In genomic region chr11:52098398-52098946, GRCm38 (mm10) we compare ENCODE assay signal across 8 mouse cellular contexts. TPM values are rescaled to one million over a fixed set of nuclear protein-coding genes. Genes with fewer than 3 reads are reported as not detected.
DNase-seq lines count a peak whose midpoint lies in the region; ATAC-seq and TF ChIP-seq lines count a peak whose summit lies in the region.

TSS of gene Ppp2ca (plus strand) at chr11:52098681.

- TF ChIP-seq EP300 in heart, adult 2 months (IDR thresholded peaks at IDR 0.05; ENCODE audit: insufficient read depth, low read depth, low read length): peak; percentile 82; the same call in 1 of the 2 replicates

- H3K9me3 ChIP-seq in embryonic facial prominence, embryonic 14.5 days (ENCODE audit: control insufficient read depth, low read length): no peaks in the 10 kb centered on the region
- H3K9me3 ChIP-seq in limb, embryonic 13.5 days: no peaks in the 10 kb centered on the region
- H3K9me3 ChIP-seq in midbrain, embryonic 16.5 days (replicated peaks; ENCODE audit: control insufficient read depth, low read length, poor library complexity, severe bottlenecking): no peaks in the 10 kb centered on the region

- TF ChIP-seq POLR2A in heart, adult 2 months (IDR thresholded peaks at IDR 0.05; ENCODE audit: insufficient read depth, low read depth, low read length): peak; percentile 87

- H3K4me1 ChIP-seq in embryonic facial prominence, embryonic 14.5 days (ENCODE audit: control insufficient read depth, insufficient read depth, low read length): peaks cover 24% of the 10 kb centered on the region
- peaks cover 20% of the 10 kb centered on the region for H3K4me1 ChIP-seq in heart, adult 2 months (ENCODE audit: control insufficient read depth, insufficient read depth, low read length)
- H3K4me1 ChIP-seq in limb, embryonic 13.5 days: peaks cover 29% of the 10 kb centered on the region
- H3K4me1 ChIP-seq in midbrain, embryonic 16.5 days (ENCODE audit: control insufficient read depth, insufficient read depth, low read length): peaks cover 31% of the 10 kb centered on the region

- H3K4me3 ChIP-seq in embryonic facial prominence, embryonic 14.5 days (ENCODE audit: low read depth, low read length): peak within 1 kb of the TSS; percentile 97
- peak within 1 kb of the TSS; percentile 96 for H3K4me3 ChIP-seq in heart, adult 2 months
- H3K4me3 ChIP-seq in limb, embryonic 13.5 days: peak within 1 kb of the TSS; percentile 73
- peak within 1 kb of the TSS; percentile 98 for H3K4me3 ChIP-seq in midbrain, embryonic 16.5 days (ENCODE audit: low read depth, low read length)

- H3K9ac ChIP-seq in embryonic facial prominence, embryonic 14.5 days (ENCODE audit: low read depth, low read length): peak within 1 kb of the TSS; percentile 100
- H3K9ac ChIP-seq in heart, adult 2 months (ENCODE audit: low read depth, low read length): peak within 1 kb of the TSS; percentile 93
- peak within 1 kb of the TSS; percentile 99 for H3K9ac ChIP-seq in limb, embryonic 13.5 days
- peak within 1 kb of the TSS; percentile 99 for H3K9ac ChIP-seq in midbrain, embryonic 16.5 days (ENCODE audit: low read depth, low read length)

- TF ChIP-seq CTCF in heart, adult 2 months (IDR thresholded peaks at IDR 0.05): no peak

- peak within 1 kb of the TSS; percentile 83 for H3K4me2 ChIP-seq in embryonic facial prominence, embryonic 14.5 days (ENCODE audit: low read depth, low read length)
- peak within 1 kb of the TSS; percentile 88 for H3K4me2 ChIP-seq in limb, embryonic 13.5 days (replicated peaks)
- peak within 1 kb of the TSS; percentile 95 for H3K4me2 ChIP-seq in midbrain, embryonic 16.5 days (ENCODE audit: low read length)

- intact Hi-C loops in heart, adult 2 months (cut with DNase I): loop anchor here (2.0 kb wide), 1 partner anchor 98 kb away; the partner anchor contains the start of gene Ube2b

- under 1% methylated on average over 19 of the region's 53 CpGs for WGBS in embryonic facial prominence, embryonic 14.5 days
- under 1% methylated on average over 53 of the region's 53 CpGs for whole genome bisulfite sequencing in heart, adult 2 months
- under 1% methylated on average over 43 of the region's 53 CpGs for WGBS in limb, embryonic 13.5 days
- under 1% methylated on average over 51 of the region's 53 CpGs for WGBS in midbrain, embryonic 16.5 days

- H3K27ac ChIP-seq in embryonic facial prominence, embryonic 14.5 days (replicated peaks; ENCODE audit: low read depth, low read length): peak within 1 kb of the TSS; percentile 100
- peak within 1 kb of the TSS; percentile 98 for H3K27ac ChIP-seq in heart, adult 2 months
- H3K27ac ChIP-seq in limb, embryonic 13.5 days: peak within 1 kb of the TSS; percentile 98
- peak within 1 kb of the TSS; percentile 99 for H3K27ac ChIP-seq in midbrain, embryonic 16.5 days (ENCODE audit: low read length)

- DNase-seq in 3T3-L1 (ENCODE audit: low read depth, low spot score): peak; percentile 98
- DNase-seq in adrenal gland, postnatal 4 days (ENCODE audit: low spot score in 2 of 2): peak; percentile 92 to 96
- DNase-seq in embryonic facial prominence, embryonic 14.5 days (ENCODE audit: low spot score): peak; percentile 100
- peak; percentile 97 to 99 for DNase-seq in heart, adult 2 months
- DNase-seq in kidney, adult 8-10 months: peak; percentile 98 to 99
- DNase-seq in spleen, postnatal 10 days (ENCODE audit: low spot score in 2 of 2): peak; percentile 95 to 98

- no peaks in the 10 kb centered on the region for H3K27me3 ChIP-seq in embryonic facial prominence, embryonic 14.5 days (replicated peaks; ENCODE audit: control insufficient read depth, insufficient read depth, low read length)
- H3K27me3 ChIP-seq in heart, adult 2 months (ENCODE audit: control insufficient read depth, insufficient read depth, low read length): no peaks in the 10 kb centered on the region
- H3K27me3 ChIP-seq in limb, embryonic 13.5 days: no peaks in the 10 kb centered on the region
- no peaks in the 10 kb centered on the region for H3K27me3 ChIP-seq in midbrain, embryonic 16.5 days (ENCODE audit: control insufficient read depth, insufficient read depth, low read depth, low read length)

- peaks cover 10% of the 10 kb centered on the region for H3K79me2 ChIP-seq in heart, adult 2 months (replicated peaks; ENCODE audit: control insufficient read depth, insufficient read depth, low read length)

- peak; percentile 99 for ATAC-seq in embryonic facial prominence, embryonic 14.5 days (ENCODE audit: low read depth)
- ATAC-seq in limb, embryonic 13.5 days (ENCODE audit: low FRiP score, low read depth): peak; percentile 97
- peak; percentile 98 for ATAC-seq in midbrain, embryonic 16.5 days

- H3K36me3 ChIP-seq in embryonic facial prominence, embryonic 14.5 days (ENCODE audit: control insufficient read depth, insufficient read depth, low read length): no peaks in the 10 kb centered on the region
- peaks cover 25% of the 10 kb centered on the region for H3K36me3 ChIP-seq in heart, adult 2 months (ENCODE audit: control insufficient read depth, insufficient read depth, low read length)
- no peaks in the 10 kb centered on the region for H3K36me3 ChIP-seq in limb, embryonic 13.5 days
- no peaks in the 10 kb centered on the region for H3K36me3 ChIP-seq in midbrain, embryonic 16.5 days (ENCODE audit: control insufficient read depth, insufficient read depth, low read length)

RNA-seq across cellular contexts. Expression of gene Ppp2ca, which starts in this region (rescaled TPM):
- total RNA-seq in adrenal gland, postnatal 4 days (2021): 10 to 100 TPM; 80.0 to 83.4 TPM
- polyA plus RNA-seq in embryonic facial prominence, embryonic 14.5 days (2014; fragmentation: Nextera tagmentation; extraction: Ambion mirVana): 91.2 and 95.4 TPM in 2 replicates
- total RNA-seq in heart, adult 2 months (2021): 10 to 100 TPM; 52.7 to 58.0 TPM
- polyA plus RNA-seq in heart, adult 2 months (2012; rRNA removed): 31.0 and 60.7 TPM in 2 replicates
- polyA plus RNA-seq in limb, embryonic 13.5 days (2015; fragmentation: Nextera tagmentation; extraction: Ambion mirVana): 78.4 and 81.1 TPM in 2 replicates
- polyA plus RNA-seq in midbrain, embryonic 16.5 days (2015; fragmentation: Nextera tagmentation; extraction: Ambion mirVana): 122 and 123 TPM in 2 replicates

Comparison
In these comparisons a context has a peak if more than half of its experiments do, and no peak if none do; other contexts are left out.
1. Peak in every context shown above with its lines: DNase-seq, ATAC-seq, H3K4me3 ChIP-seq and H3K27ac ChIP-seq.